Mouse (Mus musculus) kidney, postnatal 0 days (tissue): Measurements from ENCODE around the gene Csmd2. TPM values are rescaled to one million over a fixed set of nuclear protein-coding genes. Genes with fewer than 3 reads are reported as not detected.
A peak's percentile ranks its signal among the peaks of the same experiment; 100 is the strongest.

Source experiments
- ATAC-seq: fragments of 200-750 bp; cut with Nextera tagmentation; replicated peaks from 2 replicates; pipeline ENCODE4 v1.8.0; 2017; ENCODE audit warnings: low read depth, moderate number of reproducible peaks, moderate TSS enrichment, moderate library complexity; ENCODE audit not compliant: low FRiP score
- DNase-seq: peaks from one replicate; pipeline ENCODE4 v3.0.0-alpha.2; 2016; ENCODE audit warnings: low spot score
- H3K27ac ChIP-seq: fragments of 300-500 bp; sonication (generic); 2 replicates; pipeline ENCODE4 v1.5.1; 2014; ENCODE audit warnings: mild to moderate bottlenecking
- H3K27me3 ChIP-seq: fragments of 300-500 bp; sonication (generic); 2 replicates; pipeline ENCODE4 v1.6.1; 2014; ENCODE audit warnings: low read length, mixed read lengths; ENCODE audit not compliant: insufficient read depth
- H3K36me3 ChIP-seq: fragments of 300-500 bp; sonication (generic); 2 replicates; pipeline ENCODE4 v1.6.1; 2014; ENCODE audit warnings: low read length, mixed read lengths; ENCODE audit not compliant: insufficient read depth
- H3K4me1 ChIP-seq: fragments of 300-500 bp; sonication (generic); replicated peaks from 2 replicates; pipeline ENCODE4 v1.6.1; 2014; ENCODE audit warnings: antibody characterized with exemption, low read length, mixed read lengths; ENCODE audit not compliant: insufficient read depth
- H3K4me2 ChIP-seq: fragments of 300-500 bp; sonication (generic); 2 replicates; pipeline ENCODE4 v1.6.1; 2014; ENCODE audit warnings: mild to moderate bottlenecking, low read length, moderate library complexity, mixed read lengths
- H3K4me3 ChIP-seq: fragments of 300-500 bp; sonication (generic); replicated peaks from 2 replicates; pipeline ENCODE4 v1.5.1; 2014; ENCODE audit warnings: low read depth, low read length
- H3K9ac ChIP-seq: fragments of 300-500 bp; sonication (generic); 2 replicates; pipeline ENCODE4 v1.6.1; 2014; ENCODE audit warnings: low read depth, low read length
- H3K9me3 ChIP-seq: fragments of 300-500 bp; sonication (generic); replicated peaks from 2 replicates; pipeline ENCODE4 v1.6.1; 2016; ENCODE audit warnings: low read length, inconsistent platforms, mixed read lengths
- CTCF ChIP-seq: IDR thresholded peaks from 2 replicates; pipeline ENCODE4 v1.5.1; 2016; ENCODE audit warnings: antibody characterized with exemption, low read depth, mild to moderate bottlenecking, moderate library complexity
- WGBS: fragments of 180-500 bp; shearing (Covaris S2); extraction: QIAGEN DNeasy Blood & Tissue Kit; methylation state at CpG from one replicate; pipeline ENCODE4 v1.1.7; 2014; 5-methylcytosine and 5-hydroxymethylcytosine counted together
- polyA plus RNA-seq: library from polyadenylated mRNA; unstranded; fragments of >200 nt; fragmentation: Nextera tagmentation; extraction: Ambion mirVana; gene quantifications from 2 replicates; pipeline ENCODE4 v1.2.1, GENCODE M21; 2015

Gene Csmd2
- polyA plus RNA-seq, 1 experiment from 2014 or later = 0.05 TPM

DNA sequence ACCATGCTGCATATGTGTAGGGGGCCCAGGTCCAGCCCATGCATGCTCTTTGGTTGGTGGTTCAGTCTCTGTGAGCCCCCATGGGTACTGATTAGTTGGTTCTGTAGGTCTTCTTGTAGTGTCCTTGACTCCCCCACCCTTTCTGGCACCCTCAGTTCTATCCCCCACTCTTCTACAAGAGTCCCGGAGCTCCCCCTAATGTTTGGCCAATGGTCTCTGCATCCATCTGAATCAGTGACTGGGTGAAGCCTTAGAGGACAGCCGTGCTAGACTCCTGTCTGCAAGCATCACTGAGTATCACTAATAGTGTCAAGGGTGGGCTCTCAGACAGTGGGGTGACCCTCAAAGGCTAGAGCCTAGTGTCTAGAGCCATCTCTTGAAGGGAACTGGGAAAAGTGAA, 497.0 kb downstream of the Csmd2 start:
- 71% methylated on average over 2 of the region's 2 CpGs for WGBS
- no peak overlapping the region for H3K4me2 ChIP-seq
- no peaks in the 10 kb centered on the region for H3K4me1 ChIP-seq
- no peak for ATAC-seq
- no peaks in the 10 kb centered on the region for H3K9me3 ChIP-seq
- no peak overlapping the region for H3K4me3 ChIP-seq
- no peak for DNase-seq
- no peak overlapping the region for H3K9ac ChIP-seq
- no peaks in the 10 kb centered on the region for H3K27me3 ChIP-seq
- TF ChIP-seq CTCF = peak; percentile 10; the same call in 1 of the 2 replicates
- no peak overlapping the region for H3K27ac ChIP-seq
- H3K36me3 ChIP-seq = no peaks in the 10 kb centered on the region

DNA sequence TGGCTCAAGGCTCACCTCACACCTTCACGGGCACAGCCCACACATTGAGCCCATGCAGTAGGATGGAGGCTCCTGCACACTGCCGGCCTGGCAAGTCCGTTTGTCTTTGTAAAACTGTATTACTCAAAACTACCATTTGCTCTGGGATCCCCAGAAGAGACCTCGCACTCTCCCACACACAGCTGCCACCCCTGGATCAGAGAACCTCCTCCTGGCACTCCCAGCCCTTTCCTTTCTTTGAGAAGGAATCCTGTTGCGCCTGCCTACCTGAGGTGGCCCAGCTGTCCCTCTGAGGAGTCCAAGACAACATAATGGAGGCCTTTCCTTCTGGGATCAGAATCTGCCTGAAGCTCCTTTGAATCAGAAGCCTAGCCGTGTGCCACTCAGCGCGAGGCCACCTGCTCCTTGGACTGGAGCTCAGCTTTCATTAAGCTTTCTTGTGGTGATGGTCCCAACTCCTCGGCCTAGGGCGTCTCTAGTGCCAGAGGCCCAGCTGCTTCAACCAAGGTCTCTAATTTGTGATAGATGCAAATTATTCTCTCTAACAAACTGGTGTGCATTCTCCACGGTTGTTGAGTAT, 502.0 kb downstream of the Csmd2 start:
- Histone ChIP-seq H3K4me3 (no peak overlapping the region), H3K4me2 (no peak overlapping the region), H3K9ac (no peak overlapping the region), H3K36me3 (no peaks in the 10 kb centered on the region), H3K27ac (no peak overlapping the region), H3K9me3 (no peaks in the 10 kb centered on the region), H3K4me1 (no peaks in the 10 kb centered on the region), H3K27me3 (no peaks in the 10 kb centered on the region)
- no peak for TF ChIP-seq CTCF
- ATAC-seq (no peak), DNase-seq (no peak)
- WGBS = 67% methylated on average over 11 of the region's 11 CpGs

DNA sequence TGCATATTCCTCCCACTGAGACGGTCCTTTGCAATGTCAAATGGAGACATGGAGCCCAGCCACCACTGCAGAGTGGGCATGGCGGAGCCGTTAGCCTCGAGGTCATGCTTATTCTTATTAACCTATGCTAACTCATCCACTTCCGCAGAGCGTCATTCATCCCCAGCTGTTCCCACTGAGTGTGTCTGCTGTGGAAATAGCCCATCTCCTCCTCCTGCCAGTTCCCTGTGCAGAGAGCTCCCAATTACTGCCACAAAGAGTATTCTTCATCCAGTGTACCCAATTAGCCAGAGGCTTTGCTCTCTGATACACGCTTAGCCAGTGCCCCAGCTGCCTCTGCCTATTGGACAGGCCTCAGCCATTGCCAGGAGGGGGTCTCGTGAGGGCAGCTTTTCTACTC, 504.4 kb downstream of the Csmd2 start:
- ATAC-seq = no peak
- WGBS = 71% methylated on average over 8 of the region's 8 CpGs
- Histone ChIP-seq H3K9me3 (no peaks in the 10 kb centered on the region), H3K27ac (no peak overlapping the region), H3K4me2 (no peak overlapping the region), H3K4me3 (no peak overlapping the region), H3K4me1 (no peaks in the 10 kb centered on the region), H3K9ac (no peak overlapping the region), H3K36me3 (no peaks in the 10 kb centered on the region), H3K27me3 (no peaks in the 10 kb centered on the region)
- no peak for DNase-seq
- TF ChIP-seq CTCF = no peak

DNA sequence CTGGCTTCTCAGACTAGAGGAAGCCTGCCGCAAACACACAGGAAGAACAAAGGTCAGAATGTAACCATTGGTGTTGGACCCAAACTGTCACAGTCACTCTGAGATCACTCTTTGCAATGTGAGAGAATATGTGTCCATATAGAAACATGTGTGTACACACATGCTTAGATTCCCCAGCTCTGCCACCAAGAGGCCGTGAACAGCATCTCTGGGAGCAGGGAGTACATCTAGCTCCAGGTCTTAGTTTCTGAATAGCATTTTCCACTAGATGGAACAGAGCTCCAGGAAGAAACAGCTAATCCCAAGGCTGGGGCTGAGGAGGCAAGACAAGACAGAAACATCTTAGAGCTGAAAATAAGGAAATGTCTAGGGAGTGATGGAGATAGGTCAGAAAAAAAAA, 512.3 kb downstream of the Csmd2 start:
- no peaks in the 10 kb centered on the region for H3K4me1 ChIP-seq
- no peak; the same call in 1 of the 2 replicates for TF ChIP-seq CTCF

DNA sequence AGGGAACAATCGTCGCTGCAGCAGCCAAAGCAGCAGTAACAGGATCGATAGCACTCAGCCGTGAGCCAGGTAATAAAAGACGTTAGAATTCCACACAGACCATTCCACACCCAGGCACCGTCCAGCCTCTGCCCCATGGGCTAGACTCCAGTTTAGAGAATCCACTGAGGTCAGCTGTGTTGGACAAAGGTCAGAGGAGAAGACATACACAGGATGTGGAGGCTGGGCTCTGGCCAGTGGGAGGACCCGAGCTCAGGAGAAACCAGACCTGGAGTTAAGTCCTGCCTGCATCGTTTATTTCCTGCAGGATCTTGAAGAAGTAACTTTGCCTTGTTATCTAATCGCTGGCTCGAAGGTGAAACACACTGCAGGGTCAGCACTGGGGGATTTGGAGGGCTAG, 519.2 kb downstream of the Csmd2 start:
- 22% methylated on average over 10 of the region's 10 CpGs for WGBS
- TF ChIP-seq CTCF = no peak
- no peak for DNase-seq
- no peak overlapping the region for H3K4me3 ChIP-seq
- no peaks in the 10 kb centered on the region for H3K27me3 ChIP-seq
- no peak overlapping the region for H3K9ac ChIP-seq
- H3K27ac ChIP-seq = no peak overlapping the region
- no peaks in the 10 kb centered on the region for H3K9me3 ChIP-seq
- no peak for ATAC-seq
- no peak overlapping the region for H3K4me2 ChIP-seq
- H3K36me3 ChIP-seq = no peaks in the 10 kb centered on the region
- H3K4me1 ChIP-seq = no peaks in the 10 kb centered on the region

More for the DNA sequence above, 512.3 kb downstream of the Csmd2 start:
- no peak overlapping the region for H3K27ac ChIP-seq
- DNase-seq (peak; percentile 3), ATAC-seq (no peak)
- no peak overlapping the region for H3K4me3 ChIP-seq
- H3K9ac ChIP-seq = no peak overlapping the region
- H3K27me3 ChIP-seq = no peaks in the 10 kb centered on the region
- H3K4me2 ChIP-seq = no peak overlapping the region
- no peaks in the 10 kb centered on the region for H3K9me3 ChIP-seq
- WGBS = 65% methylated on average over 2 of the region's 2 CpGs
- H3K36me3 ChIP-seq = no peaks in the 10 kb centered on the region

DNA sequence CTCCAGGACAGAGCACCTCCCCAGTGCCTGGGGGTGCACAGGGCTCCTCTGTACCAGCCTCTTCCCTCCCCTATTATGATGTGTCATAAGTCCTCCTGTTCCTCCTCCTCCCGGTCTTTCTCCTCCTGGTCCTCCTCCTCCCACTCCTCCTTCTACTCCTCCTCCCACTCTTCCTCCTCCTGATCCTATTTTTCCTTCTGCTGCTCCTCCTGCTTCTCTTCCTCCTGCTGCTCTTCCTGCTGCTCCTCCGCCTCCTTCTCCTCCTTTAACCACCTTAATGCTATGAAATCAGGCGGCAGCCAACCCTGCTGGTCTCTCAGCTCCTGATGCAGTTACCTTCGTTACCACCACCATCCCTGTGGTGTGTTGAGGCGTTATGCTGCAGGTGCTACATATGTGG, 522.2 kb downstream of the Csmd2 start:
- Histone ChIP-seq H3K9ac (no peak overlapping the region), H3K4me2 (no peak overlapping the region), H3K27ac (no peak overlapping the region), H3K4me3 (no peak overlapping the region), H3K36me3 (no peaks in the 10 kb centered on the region), H3K4me1 (no peaks in the 10 kb centered on the region), H3K9me3 (no peaks in the 10 kb centered on the region), H3K27me3 (no peaks in the 10 kb centered on the region)
- WGBS = 77% methylated on average over 5 of the region's 5 CpGs
- no peak for ATAC-seq
- no peak for DNase-seq
- TF ChIP-seq CTCF = no peak

DNA sequence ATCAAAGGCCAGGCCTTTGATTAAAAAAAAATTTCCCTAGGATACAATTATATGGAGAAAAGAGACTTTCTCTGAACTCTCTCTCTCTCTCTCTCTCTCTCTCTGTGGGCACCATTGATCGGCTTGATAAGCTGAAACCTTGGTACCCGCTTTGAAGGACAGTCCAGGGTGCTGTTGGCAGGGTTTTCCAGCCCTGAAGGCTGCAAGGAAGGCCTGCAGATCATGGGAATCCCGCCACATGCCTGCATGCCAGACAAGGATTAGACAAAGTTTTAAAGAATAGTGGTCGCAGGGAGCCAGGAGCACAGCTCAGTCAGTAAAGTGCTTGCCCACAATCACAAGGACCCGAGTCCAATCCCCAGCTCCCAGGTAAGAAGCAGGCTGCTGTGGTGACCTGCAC, 526.8 kb downstream of the Csmd2 start:
- H3K4me3 ChIP-seq = no peak overlapping the region
- H3K9me3 ChIP-seq = no peaks in the 10 kb centered on the region
- H3K36me3 ChIP-seq = no peaks in the 10 kb centered on the region
- H3K9ac ChIP-seq = no peak overlapping the region
- no peak for TF ChIP-seq CTCF
- no peaks in the 10 kb centered on the region for H3K4me1 ChIP-seq
- ATAC-seq (no peak), DNase-seq (no peak)
- WGBS = 75% methylated on average over 5 of the region's 5 CpGs
- H3K27me3 ChIP-seq = no peaks in the 10 kb centered on the region
- no peak overlapping the region for H3K4me2 ChIP-seq
- H3K27ac ChIP-seq = no peak overlapping the region
